Mouse (Mus musculus) lung, postnatal 36 days (tissue): ENCODE results near the gene Rapgef4.
"Not testable (repeated sequence)": the region's sequence is repeated elsewhere in the genome, so short reads cannot be mapped to it uniquely, and the experiment has no call there.

Source experiments
- DNase-seq: peaks from one replicate; pipeline ENCODE4 v3.0.0; 2022; ENCODE audit warnings: mixed read lengths

The Rapgef4 gene

GRCm38 (mm10) chr2:72125786-72126185 is 144.7 kb downstream of the Rapgef4 start:
- DNase-seq: no peak

GRCm38 (mm10) chr2:72126411-72126810 is 145.4 kb downstream of the Rapgef4 start:
- DNase-seq: no peak

- DNase-seq: no peak
These were observed 148.7 kb downstream of the Rapgef4 start for GRCm38 (mm10) chr2:72129612-72130311.

GRCm38 (mm10) chr2:72132222-72132621 is 151.2 kb downstream of the Rapgef4 start:
- DNase-seq: no peak

GRCm38 (mm10) chr2:72136045-72136444 is 155.0 kb downstream of the Rapgef4 start:
- DNase-seq: no peak

- DNase-seq: peak; percentile 62
These were observed 155.6 kb downstream of the Rapgef4 start for GRCm38 (mm10) chr2:72136486-72137264.

- peak; percentile 11 for DNase-seq
These were observed 159.1 kb downstream of the Rapgef4 start for GRCm38 (mm10) chr2:72139863-72140845.

GRCm38 (mm10) chr2:72141091-72141490 is 160.1 kb downstream of the Rapgef4 start:
- DNase-seq: no peak

GRCm38 (mm10) chr2:72141732-72142131 is 160.7 kb downstream of the Rapgef4 start:
- not testable (repeated sequence) for DNase-seq

GRCm38 (mm10) chr2:72143413-72143812 is 162.4 kb downstream of the Rapgef4 start:
- no peak for DNase-seq

GRCm38 (mm10) chr2:72144576-72145200 is 163.6 kb downstream of the Rapgef4 start:
- no peak for DNase-seq

- peak; percentile 42 for DNase-seq
These were observed 164.3 kb downstream of the Rapgef4 start for GRCm38 (mm10) chr2:72145281-72145875.

GRCm38 (mm10) chr2:72146061-72146460 is 165.0 kb downstream of the Rapgef4 start:
- DNase-seq: no peak

GRCm38 (mm10) chr2:72147246-72147645 is 166.2 kb downstream of the Rapgef4 start:
- DNase-seq: no peak

GRCm38 (mm10) chr2:72147695-72148094 is 166.7 kb downstream of the Rapgef4 start:
- no peak for DNase-seq

GRCm38 (mm10) chr2:72148647-72149046 is 167.6 kb downstream of the Rapgef4 start:
- DNase-seq: peak; percentile 34

GRCm38 (mm10) chr2:72149059-72149458 is 168.0 kb downstream of the Rapgef4 start:
- peak; percentile 85 for DNase-seq

- no peak for DNase-seq
These were observed 170.9 kb downstream of the Rapgef4 start for GRCm38 (mm10) chr2:72151792-72152554.

GRCm38 (mm10) chr2:72152746-72153145 is 171.7 kb downstream of the Rapgef4 start:
- no peak for DNase-seq

- no peak for DNase-seq
These were observed 172.8 kb downstream of the Rapgef4 start for GRCm38 (mm10) chr2:72153851-72154250.

- DNase-seq: peak; percentile 40
These were observed 174.2 kb downstream of the Rapgef4 start for GRCm38 (mm10) chr2:72155102-72155773.
